Mouse (Mus musculus) bone marrow macrophage, adult 2 months (primary cell): ENCODE results near the gene Mapkapk5. TPM values are rescaled to one million over a fixed set of nuclear protein-coding genes. Genes with fewer than 3 reads are reported as not detected.

ENCODE experiments used
- H3K27ac ChIP-seq: 2 replicates; pipeline ENCODE4 v1.5.1; 2012; ENCODE audit warnings: low read depth, low read length; ENCODE audit not compliant: insufficient read depth
- H3K4me1 ChIP-seq: 2 replicates; pipeline ENCODE4 v1.6.1; 2012; ENCODE audit warnings: low read length; ENCODE audit not compliant: control insufficient read depth, insufficient read depth
- H3K4me3 ChIP-seq: 2 replicates; pipeline ENCODE4 v1.5.1; 2012; ENCODE audit warnings: mild to moderate bottlenecking, low read length, moderate library complexity; ENCODE audit not compliant: insufficient read depth
- CTCF ChIP-seq: IDR thresholded peaks from 2 replicates; pipeline ENCODE4 v1.5.1; 2012; ENCODE audit warnings: low read depth, mild to moderate bottlenecking, low read length, moderate library complexity
- POLR2A ChIP-seq: IDR thresholded peaks from 2 replicates; pipeline ENCODE4 v1.6.1; 2012; ENCODE audit warnings: mild to moderate bottlenecking, low read depth, low read length, borderline replicate concordance
- polyA plus RNA-seq: library from polyadenylated mRNA; stranded (reverse); fragments of >200 nt; gene quantifications from 2 replicates; pipeline ENCODE4 v1.2.4, GENCODE M21; 2012; ENCODE audit not compliant: missing spikeins, insufficient read depth, insufficient read length

The Mapkapk5 gene
- polyA plus RNA-seq, 1 experiment = 75.7 TPM

- TF ChIP-seq POLR2A (no peak), CTCF (peak; percentile 98)
- Histone ChIP-seq H3K4me3 (0 out of 2 replicates have a peak overlapping the region, but pooled peaks have one; percentile 7), H3K27ac (no peak overlapping the region), H3K4me1 (0 out of 2 replicates have a peak, but pooled peaks cover 3% of the 10 kb centered on the region)
Observed at GRCm38 (mm10) chr5:121564468-121564895, 18.8 kb upstream of the Mapkapk5 start.

GRCm38 (mm10) chr5:121562436-121562835 lies 16.7 kb upstream of the Mapkapk5 start:
- no peak overlapping the region for H3K27ac ChIP-seq
- TF ChIP-seq POLR2A (no peak), CTCF (no peak)
- H3K4me1 ChIP-seq = 0 out of 2 replicates have a peak, but pooled peaks cover 3% of the 10 kb centered on the region
- H3K4me3 ChIP-seq = no peak overlapping the region

DNA sequence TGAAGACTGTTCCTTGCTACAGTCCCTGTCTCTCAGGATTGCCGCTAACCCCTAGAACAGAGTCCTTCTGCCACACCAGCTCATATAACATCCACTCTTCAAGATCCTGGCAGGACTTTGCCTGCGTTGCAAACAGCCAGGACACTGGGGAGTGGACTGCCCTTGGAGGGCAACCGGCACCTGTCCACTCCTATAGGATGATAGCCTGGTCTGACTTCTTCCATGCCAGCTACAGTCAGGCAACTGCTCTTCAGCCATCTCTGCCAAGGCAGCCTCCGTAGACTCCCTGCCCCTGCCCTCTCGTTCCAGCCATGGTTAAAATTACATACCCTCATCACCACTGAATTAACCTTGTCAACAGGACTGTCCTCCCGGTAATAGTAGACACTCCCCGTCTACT lies 3.5 kb upstream of the Mapkapk5 start:
- no peak overlapping the region for H3K27ac ChIP-seq
- H3K4me3 ChIP-seq = no peak overlapping the region
- TF ChIP-seq CTCF = no peak
- no peak for TF ChIP-seq POLR2A
- peaks cover 7% of the 10 kb centered on the region for H3K4me1 ChIP-seq

DNA sequence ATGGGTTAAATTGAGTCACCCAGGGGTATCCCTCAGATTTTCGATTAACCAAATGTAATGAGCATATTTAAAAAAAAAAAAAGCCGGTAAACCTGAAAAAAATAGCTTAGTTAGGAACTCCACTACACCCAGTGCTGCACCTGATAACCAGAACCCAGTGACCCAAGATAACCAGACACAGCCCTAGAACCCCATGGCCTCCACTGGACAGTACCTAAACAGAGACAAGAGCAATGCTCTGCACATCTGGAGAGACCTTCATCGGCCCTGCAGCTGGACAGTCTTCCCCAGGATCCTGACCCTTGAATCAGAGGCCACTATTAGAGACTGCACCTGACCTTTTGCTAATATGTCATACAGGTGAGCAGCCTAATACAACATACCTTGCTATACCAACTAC lies 1.4 kb upstream of the Mapkapk5 start:
- peaks cover 18% of the 10 kb centered on the region for H3K4me1 ChIP-seq
- no peak for TF ChIP-seq POLR2A
- TF ChIP-seq CTCF = no peak
- H3K4me3 ChIP-seq = no peak overlapping the region
- no peak overlapping the region for H3K27ac ChIP-seq

GRCm38 (mm10) chr5:121546530-121546895 lies 808 bp upstream of the Mapkapk5 start:
- H3K4me1 ChIP-seq = peaks cover 18% of the 10 kb centered on the region
- TF ChIP-seq CTCF (no peak), POLR2A (no peak)
- H3K27ac ChIP-seq = 0 out of 2 replicates have a peak overlapping the region, but pooled peaks have one; percentile 43
- H3K4me3 ChIP-seq = peak overlapping the region; percentile 79

DNA sequence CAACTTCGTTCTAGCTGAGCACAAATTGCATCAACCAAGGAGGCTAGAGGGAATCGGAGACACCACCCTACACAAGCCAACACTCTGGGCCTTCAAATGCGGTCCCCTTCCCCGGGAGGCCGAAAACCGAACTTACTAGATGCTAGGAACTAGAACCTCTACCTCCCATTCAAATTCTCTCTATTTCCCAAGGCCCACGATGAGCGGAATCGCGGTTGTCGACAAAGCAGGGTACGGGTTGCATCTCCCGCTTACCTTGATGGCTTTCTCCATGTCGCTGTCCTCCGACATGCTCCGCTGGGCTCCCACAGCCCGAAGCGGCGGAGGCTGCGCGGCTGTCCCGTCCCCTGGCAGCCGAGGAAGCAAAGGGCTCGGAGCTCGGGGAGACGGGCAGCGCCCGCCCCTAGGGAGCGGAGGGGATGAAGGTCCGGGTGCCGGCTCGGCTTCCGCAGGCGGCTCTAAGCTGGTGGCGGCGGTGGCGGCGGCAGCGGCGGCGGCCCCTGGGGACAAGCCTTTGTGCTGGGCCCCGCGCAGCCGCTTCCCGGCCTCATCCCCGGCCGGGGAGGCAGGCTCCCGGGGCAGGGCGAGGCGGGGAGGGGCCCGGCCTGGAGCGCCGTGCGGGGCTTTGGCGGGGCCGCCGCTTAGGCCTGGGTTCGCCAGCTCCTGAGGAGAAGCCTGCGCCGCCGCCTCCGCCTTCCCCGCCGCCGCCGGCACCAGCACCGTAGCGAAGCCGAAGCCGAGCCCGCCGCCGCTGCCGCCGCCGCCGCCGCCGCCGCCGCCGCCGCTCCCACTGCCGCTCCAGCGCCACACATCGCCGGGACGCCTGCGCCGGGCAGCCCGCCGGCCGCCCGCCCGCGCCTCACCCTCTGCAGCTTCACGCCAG lies 554 bp downstream of the Mapkapk5 start, which contains the start of the genes Adam1a and Gm42878:
TSS of gene Adam1a (minus strand) at position 573 of the 883 bp plus-strand sequence.
TSS of gene Gm42878 (minus strand) at position 573 of the 883 bp plus-strand sequence.
- TF ChIP-seq POLR2A (no peak), CTCF (no peak)
- peak within 1 kb of the TSS; percentile 79 for H3K4me3 ChIP-seq
- H3K27ac ChIP-seq = peak within 1 kb of the TSS; percentile 83
- H3K4me1 ChIP-seq = peaks cover 18% of the 10 kb centered on the region

DNA sequence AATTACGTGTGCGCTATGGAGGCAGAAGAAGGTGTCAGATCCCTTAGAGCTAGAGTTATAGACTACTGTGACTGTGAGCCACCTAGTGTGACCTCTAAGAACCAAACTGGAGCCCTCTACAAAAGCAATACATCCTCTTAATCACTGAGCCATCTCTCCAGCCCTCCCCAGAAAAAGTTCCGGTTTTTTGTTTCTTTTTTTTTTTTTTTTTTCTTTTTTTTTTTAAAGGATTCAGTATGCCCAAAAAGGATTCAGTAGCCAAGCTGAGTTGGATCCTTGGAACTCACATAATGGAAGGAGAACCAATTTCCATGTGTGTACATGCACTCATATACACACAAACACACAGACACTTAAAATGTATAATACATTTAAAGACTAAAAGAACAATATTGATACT lies 2.3 kb downstream of the Mapkapk5 start:
- Histone ChIP-seq H3K27ac (no peak overlapping the region), H3K4me3 (no peak overlapping the region), H3K4me1 (peaks cover 18% of the 10 kb centered on the region)
- TF ChIP-seq POLR2A (no peak), CTCF (no peak)

GRCm38 (mm10) chr5:121541235-121541634 lies 4.5 kb downstream of the Mapkapk5 start:
- Histone ChIP-seq H3K4me1 (peaks cover 18% of the 10 kb centered on the region), H3K27ac (no peak overlapping the region)
- TF ChIP-seq CTCF (no peak), POLR2A (no peak)

DNA sequence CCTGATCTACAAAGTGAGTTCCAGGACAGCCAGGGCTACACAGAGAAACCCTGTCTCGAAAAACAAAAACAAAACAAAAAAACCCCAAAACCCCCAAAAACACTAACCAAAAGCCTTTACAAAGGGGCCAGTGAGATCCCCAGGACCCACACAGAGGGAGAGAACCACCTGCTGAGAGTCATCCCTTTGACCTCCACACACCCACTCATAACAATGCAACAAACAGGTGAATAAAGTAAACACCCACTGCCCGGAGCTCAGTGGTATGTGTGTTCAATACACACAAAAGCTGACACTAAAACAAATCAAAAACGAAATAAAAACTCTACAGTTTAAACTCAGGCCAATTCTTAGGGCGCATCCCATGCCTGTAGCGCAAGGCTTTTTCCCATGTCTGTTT lies 5.6 kb downstream of the Mapkapk5 start:
- no peak overlapping the region for H3K27ac ChIP-seq
- H3K4me3 ChIP-seq = no peak overlapping the region
- TF ChIP-seq CTCF = no peak
- TF ChIP-seq POLR2A = no peak
- H3K4me1 ChIP-seq = peaks cover 18% of the 10 kb centered on the region

More at GRCm38 (mm10) chr5:121541235-121541634, 4.5 kb downstream of the Mapkapk5 start:
- no peak overlapping the region for H3K4me3 ChIP-seq

DNA sequence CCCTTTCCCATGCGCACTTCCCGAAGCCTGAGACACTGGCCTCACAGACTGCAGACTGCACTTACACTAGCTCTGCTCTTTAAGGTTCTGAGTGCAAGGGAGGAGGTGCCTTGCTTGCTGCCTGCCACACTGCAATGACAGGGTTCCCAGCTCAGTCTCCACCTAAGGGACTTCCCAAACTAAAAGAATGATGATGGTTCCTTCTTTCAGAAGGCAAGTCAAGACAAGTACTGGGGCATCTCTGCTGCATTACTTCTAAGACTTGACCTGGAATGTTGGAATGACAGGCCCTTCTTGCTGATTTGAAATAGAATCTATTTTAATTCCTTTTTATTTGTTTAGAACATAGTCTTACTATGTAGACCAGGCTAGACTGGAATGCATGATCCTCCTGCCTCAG lies 8.1 kb downstream of the Mapkapk5 start:
- H3K4me3 ChIP-seq = no peak overlapping the region
- TF ChIP-seq POLR2A (no peak), CTCF (no peak)
- H3K4me1 ChIP-seq = peaks cover 7% of the 10 kb centered on the region
- H3K27ac ChIP-seq = peak overlapping the region; percentile 13; the same call in 1 of the 2 replicates
